Mouse (Mus musculus) embryonic facial prominence, embryonic 14.5 days (tissue): ENCODE data around the gene Cxcl17. TPM values are rescaled to one million over a fixed set of nuclear protein-coding genes. Genes with fewer than 3 reads are reported as not detected.
"Not testable (repeated sequence)": the region's sequence is repeated elsewhere in the genome, so short reads cannot be mapped to it uniquely, and the experiment has no call there.

ENCODE experiments used
- ATAC-seq: fragments of 200-750 bp; cut with Nextera tagmentation; 2 replicates; pipeline ENCODE4 v1.8.0; 2017; ENCODE audit warnings: low read depth, moderate number of reproducible peaks, moderate TSS enrichment
- DNase-seq: peaks from one replicate; pipeline ENCODE4 v3.0.0-alpha.2; 2015; ENCODE audit warnings: low spot score
- H3K27ac ChIP-seq: fragments of 300-500 bp; sonication (generic); replicated peaks from 2 replicates; pipeline ENCODE4 v1.5.1; 2014; ENCODE audit warnings: low read depth, mild to moderate bottlenecking, low read length, moderate library complexity
- H3K27me3 ChIP-seq: fragments of 300-500 bp; sonication (generic); replicated peaks from 2 replicates; pipeline ENCODE4 v1.6.1; 2014; ENCODE audit warnings: low read length; ENCODE audit not compliant: control insufficient read depth, insufficient read depth
- H3K36me3 ChIP-seq: fragments of 300-500 bp; sonication (generic); 2 replicates; pipeline ENCODE4 v1.6.1; 2014; ENCODE audit warnings: low read length, mixed read lengths; ENCODE audit not compliant: control insufficient read depth, insufficient read depth
- H3K4me1 ChIP-seq: fragments of 300-500 bp; sonication (generic); 2 replicates; pipeline ENCODE4 v1.6.1; 2014; ENCODE audit warnings: antibody characterized with exemption, low read length; ENCODE audit not compliant: control insufficient read depth, insufficient read depth
- H3K4me2 ChIP-seq: fragments of 300-500 bp; sonication (generic); 2 replicates; pipeline ENCODE4 v1.6.1; 2014; ENCODE audit warnings: low read depth, mild to moderate bottlenecking, low read length, moderate library complexity, mixed read lengths
- H3K4me3 ChIP-seq: fragments of 300-500 bp; sonication (generic); 2 replicates; pipeline ENCODE4 v1.5.1; 2014; ENCODE audit warnings: low read depth, mild to moderate bottlenecking, low read length
- H3K9ac ChIP-seq: fragments of 300-500 bp; sonication (generic); 2 replicates; pipeline ENCODE4 v1.6.1; 2014; ENCODE audit warnings: low read depth, mild to moderate bottlenecking, low read length, moderate library complexity, mixed read lengths
- H3K9me3 ChIP-seq: fragments of 300-500 bp; sonication (generic); 2 replicates; pipeline ENCODE4 v1.6.1; 2016; ENCODE audit warnings: low read length; ENCODE audit not compliant: control insufficient read depth
- WGBS: fragments of 180-500 bp; shearing (Covaris S2); extraction: QIAGEN DNeasy Blood & Tissue Kit; methylation state at CpG from one replicate; pipeline ENCODE4 v1.1.7; 2014; 5-methylcytosine and 5-hydroxymethylcytosine counted together
- polyA plus RNA-seq: library from polyadenylated mRNA; unstranded; fragments of >200 nt; fragmentation: Nextera tagmentation; extraction: Ambion mirVana; gene quantifications from 2 replicates; pipeline ENCODE4 v1.2.1, GENCODE M21; 2014

Cxcl17 gene
- polyA plus RNA-seq = 0.85 and 1.9 TPM in 2 replicates

DNA sequence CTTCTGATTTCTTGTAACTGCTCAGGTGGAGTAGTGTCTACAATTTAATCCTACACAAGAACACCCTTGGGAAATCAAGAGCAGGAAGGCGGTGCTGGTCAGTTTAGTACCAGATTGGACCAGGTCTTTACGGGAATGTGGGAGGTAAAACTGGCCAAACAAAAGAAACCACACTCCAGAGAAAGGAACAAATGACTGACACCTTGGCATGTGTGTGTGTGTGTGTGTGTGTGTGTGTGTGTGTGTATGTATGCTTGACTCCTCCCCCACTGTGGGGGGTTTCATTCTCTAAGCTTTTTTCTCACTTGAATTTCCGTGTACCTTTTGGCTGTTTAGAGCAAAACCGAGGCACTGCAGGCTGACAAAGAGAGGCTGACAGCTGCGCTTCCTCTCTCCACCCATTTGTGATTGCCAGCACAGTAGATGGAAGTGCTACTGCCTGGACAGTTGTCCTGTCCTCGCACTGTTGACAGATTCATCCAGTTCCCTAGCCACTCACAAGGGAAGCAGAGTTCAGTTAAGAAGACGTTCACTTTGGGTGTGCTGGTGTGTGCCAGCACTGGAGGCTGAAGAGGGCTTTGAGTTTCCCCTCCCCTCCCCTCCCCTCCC is at the start of gene Cxcl17:
TSS of gene Cxcl17 (minus strand) at position 54 of the 609 bp plus-strand sequence.
- no peaks in the 10 kb centered on the region for H3K27me3 ChIP-seq
- H3K27ac ChIP-seq = no peak within 1 kb of the TSS
- no peak within 1 kb of the TSS for H3K4me2 ChIP-seq
- DNase-seq = no peak
- H3K4me1 ChIP-seq = no peaks in the 10 kb centered on the region
- H3K36me3 ChIP-seq = no peaks in the 10 kb centered on the region
- H3K9me3 ChIP-seq = no peaks in the 10 kb centered on the region
- H3K4me3 ChIP-seq = no peak within 1 kb of the TSS
- H3K9ac ChIP-seq = no peak within 1 kb of the TSS
- no peak for ATAC-seq
- 34% methylated on average over 7 of the region's 7 CpGs for whole genome bisulfite sequencing

DNA sequence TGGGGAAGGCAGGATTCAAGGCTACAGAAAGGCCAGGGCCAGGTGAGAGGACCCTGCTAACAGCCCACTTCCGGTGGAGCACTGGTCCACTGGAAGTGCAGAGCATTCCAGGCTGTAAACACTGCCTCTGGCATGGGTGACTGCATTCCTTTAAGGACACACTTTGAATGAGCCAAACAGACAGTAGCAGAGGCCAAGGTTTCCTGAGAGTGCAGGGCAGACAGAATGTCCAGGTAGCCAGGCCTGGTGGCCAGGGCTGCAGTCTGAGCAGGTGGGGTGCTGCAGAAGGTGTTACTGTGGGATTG is 49.3 kb upstream of the Cxcl17 start:
- H3K9ac ChIP-seq, H3K9me3 ChIP-seq, DNase-seq, ATAC-seq, H3K27me3 ChIP-seq, H3K36me3 ChIP-seq, H3K4me1 ChIP-seq, H3K4me3 ChIP-seq, H3K27ac ChIP-seq, H3K4me2 ChIP-seq: not testable (repeated sequence)
- WGBS = no CpG with 5 or more reads among the region's 1 CpGs

DNA sequence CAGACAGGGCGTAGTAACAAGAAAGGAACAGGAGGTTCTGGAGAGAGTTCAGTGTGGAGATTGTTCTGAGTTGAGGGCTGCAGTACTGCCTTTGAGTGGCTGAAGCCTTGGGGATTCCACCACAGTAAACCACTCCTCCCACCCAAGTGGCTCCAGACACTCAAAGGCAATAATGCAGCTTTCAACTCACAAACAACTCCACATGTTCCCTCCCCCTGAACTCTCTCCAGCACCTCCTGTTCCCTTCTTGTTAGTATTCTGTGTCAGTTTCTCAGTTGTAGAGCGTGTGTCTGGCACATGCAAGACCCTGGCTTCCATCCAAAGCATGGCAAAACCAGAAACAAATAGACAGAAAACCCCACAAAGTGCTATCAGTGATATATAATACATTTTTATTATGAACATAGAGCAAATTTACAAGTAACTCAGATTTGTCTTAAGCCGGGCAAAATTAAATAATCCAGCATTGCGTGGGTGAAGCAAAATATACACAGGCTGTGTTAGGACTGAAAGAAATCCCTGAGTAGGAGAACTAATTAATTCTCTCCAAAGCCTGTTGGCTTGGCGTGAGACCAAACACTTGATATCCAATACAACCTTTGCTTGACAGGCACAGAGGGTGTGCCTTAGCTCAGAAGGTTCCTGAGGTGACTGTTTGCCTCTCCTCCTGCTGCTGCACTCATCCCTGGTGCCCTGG is 48.8 kb upstream of the Cxcl17 start:
- 37% methylated on average over 4 of the region's 5 CpGs for WGBS
- H3K4me1 ChIP-seq, H3K27me3 ChIP-seq, H3K4me3 ChIP-seq, H3K9ac ChIP-seq, H3K4me2 ChIP-seq, H3K36me3 ChIP-seq, H3K9me3 ChIP-seq, H3K27ac ChIP-seq: not testable (repeated sequence)
- DNase-seq (peak; percentile 53), ATAC-seq (peak; percentile 79)

DNA sequence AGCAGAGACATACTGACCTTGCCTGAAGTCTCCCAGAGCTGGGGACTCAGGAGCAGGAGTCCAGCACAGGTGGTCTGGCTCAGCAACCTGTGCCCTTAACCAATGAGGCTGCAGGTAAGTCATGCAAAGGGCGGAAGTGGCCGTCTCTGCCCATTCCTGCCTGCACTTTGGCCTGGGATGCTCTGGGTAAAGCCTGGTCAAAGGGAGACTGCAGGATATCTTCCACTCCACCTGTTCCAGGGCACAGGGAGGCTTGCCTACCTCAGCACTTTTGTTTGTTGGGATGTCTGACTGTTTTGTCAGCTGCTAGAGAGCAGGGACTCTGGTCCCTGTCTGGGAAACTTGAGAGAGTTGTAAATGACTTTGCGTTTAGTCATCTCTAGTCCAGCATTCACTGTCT is 39.4 kb upstream of the Cxcl17 start:
- ATAC-seq (no peak), DNase-seq (no peak)
- Histone ChIP-seq H3K27ac (no peak overlapping the region), H3K4me2 (no peak overlapping the region), H3K9ac (no peak overlapping the region), H3K27me3 (no peaks in the 10 kb centered on the region), H3K4me1 (no peaks in the 10 kb centered on the region), H3K4me3 (no peak overlapping the region), H3K36me3 (no peaks in the 10 kb centered on the region), H3K9me3 (no peaks in the 10 kb centered on the region)
- WGBS = 72% methylated on average over 3 of the region's 3 CpGs

DNA sequence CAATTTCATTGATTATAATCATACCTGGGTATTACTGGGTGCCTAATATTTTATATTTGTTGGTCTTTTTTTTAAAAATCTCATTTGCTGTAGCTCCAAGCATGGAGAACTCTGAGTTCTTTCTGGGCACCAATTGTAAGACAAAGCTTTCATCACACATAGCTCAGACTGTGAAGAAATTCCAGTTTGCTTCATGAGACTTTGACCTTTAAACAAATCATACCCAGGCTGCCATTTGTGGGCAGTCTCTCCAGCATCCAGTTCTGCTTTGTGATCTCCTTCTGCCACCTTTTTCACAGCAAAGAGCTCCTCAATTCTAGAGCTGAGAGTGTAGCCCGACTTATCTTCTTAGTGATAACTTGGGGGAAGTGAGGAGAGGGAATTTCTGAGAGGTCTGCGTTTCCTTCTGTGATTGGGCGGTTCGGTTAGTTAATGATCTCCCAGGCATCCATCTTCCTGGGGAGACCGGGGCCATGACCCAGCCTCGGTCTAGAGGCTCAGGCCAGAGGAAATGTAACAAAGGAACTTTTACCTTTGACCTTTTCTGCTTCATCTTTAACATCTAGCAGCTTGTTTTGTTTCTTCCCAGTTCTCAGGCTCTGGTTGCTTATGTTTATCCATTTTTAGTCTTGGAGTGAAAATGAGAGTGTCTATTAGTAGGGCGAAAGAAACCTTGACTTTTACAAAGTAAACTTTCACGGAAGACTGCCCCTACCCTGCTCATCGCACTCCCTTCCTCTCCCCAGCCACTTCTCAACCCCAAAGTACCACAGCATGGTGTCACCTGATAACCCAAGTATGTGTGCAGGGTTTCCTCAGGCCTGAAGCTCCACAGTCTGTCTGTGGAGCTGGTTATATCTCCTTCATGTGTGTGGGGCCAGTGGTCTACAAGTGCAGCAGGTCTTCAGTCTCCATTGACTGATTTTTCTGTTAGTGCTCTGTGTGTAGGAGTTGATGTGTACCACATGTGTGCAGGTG is 37.5 kb upstream of the Cxcl17 start:
- H3K4me1 ChIP-seq = no peaks in the 10 kb centered on the region
- no peak overlapping the region for H3K4me3 ChIP-seq
- no peak overlapping the region for H3K9ac ChIP-seq
- ATAC-seq = no peak
- no peaks in the 10 kb centered on the region for H3K9me3 ChIP-seq
- no peaks in the 10 kb centered on the region for H3K27me3 ChIP-seq
- no peak overlapping the region for H3K4me2 ChIP-seq
- no peaks in the 10 kb centered on the region for H3K36me3 ChIP-seq
- 52% methylated on average over 9 of the region's 9 CpGs for WGBS
- no peak overlapping the region for H3K27ac ChIP-seq
- no peak for DNase-seq

DNA sequence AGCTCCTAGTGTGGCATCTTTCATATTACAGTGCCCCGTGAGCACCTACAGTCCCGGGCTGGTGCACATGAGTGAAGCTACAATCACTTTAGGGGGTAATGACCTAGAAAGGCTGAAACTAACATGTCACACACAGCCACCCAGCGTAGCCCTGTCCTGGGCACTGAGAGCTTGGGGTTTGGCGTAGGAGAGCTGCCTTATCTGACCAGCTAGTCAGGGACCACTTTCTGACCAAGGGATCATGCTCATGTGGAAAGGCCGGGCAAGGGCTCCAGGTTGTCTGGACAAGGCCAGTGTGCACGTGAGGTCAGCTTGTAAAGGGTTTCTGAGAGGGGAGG is 28.1 kb upstream of the Cxcl17 start:
- H3K4me1 ChIP-seq = no peaks in the 10 kb centered on the region
- no peaks in the 10 kb centered on the region for H3K9me3 ChIP-seq
- 84% methylated on average over 6 of the region's 6 CpGs for WGBS
- no peak overlapping the region for H3K9ac ChIP-seq
- no peaks in the 10 kb centered on the region for H3K27me3 ChIP-seq
- no peak for ATAC-seq
- no peak overlapping the region for H3K4me3 ChIP-seq
- no peak overlapping the region for H3K27ac ChIP-seq
- DNase-seq = no peak
- no peak overlapping the region for H3K4me2 ChIP-seq
- no peaks in the 10 kb centered on the region for H3K36me3 ChIP-seq

DNA sequence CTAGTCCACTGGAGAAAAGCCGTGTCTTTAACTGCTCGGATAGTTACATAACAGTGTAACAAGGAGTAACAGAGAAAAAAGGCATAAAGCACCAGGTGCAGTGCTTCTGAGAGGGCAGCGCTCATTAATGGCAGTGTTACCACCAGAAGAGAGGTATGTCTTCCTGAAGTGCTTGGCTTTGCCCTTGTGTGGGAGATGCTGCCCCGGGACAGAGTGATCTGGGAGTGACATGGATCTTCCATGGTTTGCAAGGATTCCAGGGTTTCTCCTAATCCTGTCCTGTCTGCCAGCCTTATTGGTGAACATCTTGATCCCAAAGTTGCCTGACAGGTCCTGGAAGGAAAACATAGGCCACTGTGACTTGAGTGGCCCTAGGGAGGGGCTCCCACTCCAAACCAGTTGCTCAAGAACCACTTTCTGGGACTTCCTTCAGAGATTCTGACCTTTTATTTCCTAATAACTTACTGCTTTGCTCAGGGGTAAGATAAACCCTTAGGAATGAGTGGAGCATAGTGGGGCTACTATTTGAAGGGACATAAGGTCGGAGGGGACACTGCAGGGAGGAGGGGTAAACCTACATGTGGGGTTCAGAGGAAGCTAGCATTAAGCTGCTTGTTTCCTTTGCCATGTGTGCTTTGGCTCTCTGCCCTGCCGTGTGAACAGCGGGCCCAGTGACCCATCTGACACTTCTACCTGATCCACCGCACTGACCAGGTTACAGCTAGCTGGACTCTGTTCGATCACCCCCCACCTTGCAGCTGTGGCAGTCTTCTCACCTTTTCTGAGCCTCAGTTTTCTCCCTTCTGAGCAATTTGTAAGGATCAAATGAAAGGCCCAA is 27.5 kb upstream of the Cxcl17 start:
- ATAC-seq (no peak), DNase-seq (no peak)
- H3K9me3 ChIP-seq = no peaks in the 10 kb centered on the region
- H3K4me1 ChIP-seq = no peaks in the 10 kb centered on the region
- no peak overlapping the region for H3K9ac ChIP-seq
- 84% methylated on average over 9 of the region's 9 CpGs for WGBS
- no peak overlapping the region for H3K27ac ChIP-seq
- H3K27me3 ChIP-seq = no peaks in the 10 kb centered on the region
- H3K36me3 ChIP-seq = no peaks in the 10 kb centered on the region
- no peak overlapping the region for H3K4me2 ChIP-seq
- H3K4me3 ChIP-seq = no peak overlapping the region

DNA sequence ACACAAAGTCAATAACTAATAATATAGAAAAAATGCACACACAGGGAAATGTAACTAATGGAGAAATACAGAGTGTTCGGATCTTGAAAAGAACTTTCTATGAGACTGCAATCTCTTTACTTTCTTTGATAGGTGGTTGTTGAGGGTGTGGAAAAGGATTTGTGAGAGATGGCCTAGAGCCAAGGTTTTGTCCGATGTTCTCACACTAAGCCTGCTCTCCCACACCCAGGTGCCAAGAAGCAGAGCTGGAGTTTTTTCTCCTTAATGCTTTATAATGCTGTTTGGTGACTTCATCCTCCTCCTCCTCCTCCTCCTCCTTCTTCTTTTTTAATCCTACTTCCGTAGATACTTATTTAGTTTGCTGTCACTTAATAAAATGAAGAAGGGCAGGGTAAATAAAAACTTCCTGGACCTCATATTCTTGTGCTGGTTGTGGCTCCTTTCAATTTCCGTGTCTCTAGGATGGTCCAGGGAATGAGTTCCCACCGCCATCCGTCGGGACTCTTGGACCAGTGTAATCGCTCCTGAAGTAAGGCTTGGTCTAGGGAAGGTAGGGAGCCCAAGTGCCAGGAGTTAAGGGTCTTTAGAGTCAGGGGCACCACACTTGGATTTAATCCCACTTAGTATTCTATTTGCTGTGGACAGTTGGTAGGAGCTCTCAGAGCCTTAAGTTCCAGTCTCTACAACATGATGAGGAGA is 26.6 kb upstream of the Cxcl17 start:
- Histone ChIP-seq H3K27ac (no peak overlapping the region), H3K4me1 (no peaks in the 10 kb centered on the region), H3K36me3 (no peaks in the 10 kb centered on the region), H3K9ac (no peak overlapping the region), H3K4me3 (no peak overlapping the region), H3K27me3 (no peaks in the 10 kb centered on the region), H3K9me3 (no peaks in the 10 kb centered on the region), H3K4me2 (no peak overlapping the region)
- DNase-seq (peak; percentile 30), ATAC-seq (no peak)
- 83% methylated on average over 8 of the region's 8 CpGs for WGBS
